Mouse (Mus musculus) layer of hippocampus, adult 9-10 months (tissue): ENCODE measurements around the gene Trim65.

Experiments
- DNase-seq: peaks from one replicate; pipeline ENCODE4 v3.0.0; 2022; ENCODE audit warnings: low spot score

Trim65 gene

DNA sequence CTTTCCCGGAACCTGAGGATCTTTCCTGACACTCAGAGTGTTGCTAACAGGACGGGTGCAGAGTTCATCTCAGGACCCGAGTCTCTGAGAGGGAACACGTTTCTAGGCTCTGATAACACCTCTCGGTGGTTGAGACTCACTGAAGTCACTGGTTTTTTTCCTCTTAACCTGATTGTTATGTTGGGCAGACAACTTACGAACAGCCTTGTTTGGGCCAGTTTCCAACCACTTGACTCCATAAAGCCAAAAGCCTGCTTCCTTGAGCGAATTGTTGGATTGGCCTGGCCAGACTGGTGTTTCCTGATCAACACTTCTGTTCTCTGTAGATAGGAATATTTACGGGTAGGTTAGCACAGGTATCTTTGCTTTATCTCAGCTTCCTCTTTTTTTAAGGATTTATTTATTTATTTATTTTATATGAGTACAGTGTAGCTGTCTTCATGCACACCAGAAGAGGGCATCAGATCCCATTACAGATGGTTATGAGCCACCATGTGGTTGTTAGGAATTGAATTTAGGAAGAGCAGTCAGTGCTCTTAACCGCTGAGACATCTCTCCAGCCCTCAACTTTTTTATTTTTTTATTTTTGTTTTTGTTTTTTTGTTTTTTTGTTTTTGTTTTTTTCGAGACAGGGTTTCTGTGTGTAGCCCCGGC is 42.1 kb downstream of the Trim65 start:
- no peak for DNase-seq

DNA sequence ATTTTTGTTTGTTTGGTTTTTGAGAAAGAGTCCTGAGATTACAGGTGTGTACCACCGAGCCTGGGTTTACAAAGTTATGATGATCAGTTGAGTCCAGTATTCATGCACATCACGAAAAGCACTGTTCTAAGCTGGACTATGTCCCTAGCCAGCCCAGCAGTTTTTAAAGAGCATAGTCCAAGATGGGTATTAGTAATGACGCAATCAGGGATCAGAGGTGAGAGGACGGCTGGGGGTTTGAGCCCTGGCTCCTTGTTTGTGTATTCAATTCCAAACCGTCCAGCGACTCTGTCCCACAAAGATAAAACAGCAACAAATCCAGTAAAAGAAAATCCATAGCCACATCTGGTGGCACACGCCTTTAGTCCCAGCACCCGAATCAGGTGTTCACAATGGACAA is 42.7 kb downstream of the Trim65 start:
- DNase-seq, result no peak

DNA sequence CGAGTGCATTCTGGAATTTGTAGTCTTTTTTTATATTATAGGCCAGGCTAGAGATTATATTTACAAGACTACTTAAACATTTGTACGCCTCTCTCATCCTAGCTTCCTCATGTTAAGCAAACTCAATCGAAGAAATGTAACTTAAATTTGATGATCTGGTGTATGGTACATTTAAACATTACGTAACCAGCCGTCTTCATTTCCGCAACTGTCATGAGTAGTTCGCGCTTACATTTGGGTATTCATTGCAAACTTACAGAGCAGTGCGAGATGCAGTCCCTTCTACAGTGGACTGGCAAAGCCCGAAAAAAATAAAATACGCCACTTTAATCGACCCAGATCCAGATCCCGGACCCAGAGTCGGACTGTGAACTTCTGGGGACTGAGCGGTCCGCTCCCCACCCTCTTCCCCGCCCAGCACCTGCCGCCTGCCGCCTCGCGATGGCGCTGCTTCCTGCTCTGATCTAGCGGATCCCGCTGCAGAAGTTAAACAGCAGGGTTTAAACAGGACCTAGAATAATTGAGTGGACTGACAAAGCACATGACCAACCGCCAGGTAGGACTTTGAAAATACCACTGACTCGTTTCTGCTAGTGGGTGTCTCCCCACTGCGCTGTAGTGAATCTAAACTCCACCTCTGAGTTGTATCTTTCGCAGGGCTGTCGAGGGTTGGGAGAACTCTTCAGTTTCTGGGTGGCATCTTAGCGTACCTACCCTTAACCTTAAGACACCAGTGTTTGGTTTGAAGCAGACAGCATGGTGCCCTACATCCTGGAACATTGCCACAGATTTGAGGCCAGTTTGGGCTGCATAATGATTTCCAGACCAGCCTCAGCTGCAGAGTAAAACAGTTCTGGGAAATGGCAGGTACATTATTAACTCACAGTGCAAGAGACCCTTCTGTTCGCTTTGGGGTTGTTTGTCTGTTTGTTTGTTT is 43.5 kb downstream of the Trim65 start:
- no peak for DNase-seq

DNA sequence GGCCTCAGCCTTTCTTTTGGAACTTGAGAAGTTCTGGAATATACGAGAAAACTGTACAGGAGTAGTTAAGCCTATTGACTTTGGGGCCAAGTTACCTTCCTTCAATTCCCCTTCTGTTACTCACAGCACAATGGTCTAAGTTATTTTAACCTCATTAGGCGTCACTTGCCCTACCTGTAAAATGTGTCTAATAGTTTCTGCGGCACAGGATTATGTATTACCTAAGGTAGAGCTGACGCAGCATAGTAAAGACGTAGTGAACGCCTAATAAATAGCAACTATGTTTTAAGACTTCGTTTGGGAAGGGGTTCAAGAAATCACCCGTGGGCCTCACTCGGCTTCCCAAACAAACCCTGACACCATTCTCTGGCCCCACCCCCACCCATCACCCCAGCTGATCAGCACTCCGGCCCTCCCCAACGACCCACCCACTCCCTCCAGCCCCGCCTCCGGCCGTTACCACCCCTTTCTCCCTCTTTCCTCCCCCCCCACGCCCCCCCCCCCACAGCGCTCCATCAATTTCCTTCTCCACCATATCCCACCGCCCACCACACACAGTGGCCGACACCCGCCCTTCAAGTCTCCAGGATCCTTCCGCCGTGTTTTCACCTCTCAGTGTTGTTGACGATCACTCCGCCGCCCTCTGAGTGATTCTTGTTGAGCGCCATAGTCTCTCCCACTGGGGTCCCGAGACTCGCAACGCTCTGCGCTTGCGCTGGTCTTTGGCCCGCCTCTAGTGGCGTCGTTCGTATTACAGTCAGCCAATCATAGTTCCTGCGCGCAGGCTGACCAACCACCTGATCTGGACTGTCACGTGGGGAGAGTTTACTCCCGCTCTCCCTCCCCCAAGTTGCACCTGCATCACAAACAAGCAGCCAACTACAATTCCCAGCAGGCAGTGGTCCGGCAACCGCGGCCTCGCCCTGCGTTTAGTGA is 44.4 kb downstream of the Trim65 start, which contains the start of gene Wbp2:
Gene Wbp2 (minus strand): TSS at position 738 of the 936 bp plus-strand sequence.
- DNase-seq, result peak; percentile 99

DNA sequence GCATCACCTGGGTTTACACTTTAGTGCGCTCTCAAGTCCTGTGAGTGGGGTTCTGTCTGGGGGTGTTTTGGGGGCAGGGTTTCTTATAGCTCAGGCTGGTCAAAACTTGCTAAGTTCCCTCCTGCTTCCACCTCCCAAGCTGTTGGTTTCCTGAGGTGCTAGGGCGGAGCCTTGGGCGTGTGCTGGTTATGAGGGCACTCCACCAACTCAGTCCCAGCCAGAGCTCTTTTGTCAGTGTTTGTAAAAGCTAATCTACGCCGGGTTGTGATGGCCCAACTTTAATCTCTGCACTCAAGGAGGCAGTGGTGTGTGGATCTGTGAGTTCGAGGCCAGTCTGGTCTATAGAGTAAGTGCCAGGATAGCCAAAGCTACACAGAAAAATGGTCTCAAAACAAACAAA is 46.8 kb downstream of the Trim65 start:
- DNase-seq, result no peak

DNA sequence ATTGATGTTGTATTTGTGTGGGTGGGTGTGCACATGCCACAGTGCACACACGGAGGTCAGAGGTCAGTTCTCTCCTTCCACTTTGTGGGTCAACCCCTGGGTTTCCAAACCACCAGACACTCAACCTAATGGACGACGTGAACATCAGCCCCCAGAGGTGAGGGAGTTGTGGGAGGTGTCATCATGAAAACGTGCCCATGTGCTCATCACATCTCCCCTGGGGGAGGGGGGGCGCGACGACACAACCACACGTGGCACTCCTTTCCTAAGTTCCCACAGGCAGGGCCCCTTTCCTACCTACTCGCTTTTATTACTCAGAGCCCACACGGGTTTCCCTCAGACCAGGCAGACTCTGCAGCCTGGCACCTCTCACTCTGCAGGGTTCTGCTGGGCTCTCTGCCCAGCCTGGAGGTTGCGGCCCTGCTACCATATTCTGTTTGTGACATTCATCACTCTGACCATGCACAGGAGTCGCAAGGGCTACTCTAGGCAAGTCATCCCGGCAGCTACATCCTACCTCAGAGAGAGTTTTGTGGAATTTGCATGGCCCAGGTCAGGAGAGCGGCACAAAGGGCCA is 47.7 kb downstream of the Trim65 start:
- no peak for DNase-seq

DNA sequence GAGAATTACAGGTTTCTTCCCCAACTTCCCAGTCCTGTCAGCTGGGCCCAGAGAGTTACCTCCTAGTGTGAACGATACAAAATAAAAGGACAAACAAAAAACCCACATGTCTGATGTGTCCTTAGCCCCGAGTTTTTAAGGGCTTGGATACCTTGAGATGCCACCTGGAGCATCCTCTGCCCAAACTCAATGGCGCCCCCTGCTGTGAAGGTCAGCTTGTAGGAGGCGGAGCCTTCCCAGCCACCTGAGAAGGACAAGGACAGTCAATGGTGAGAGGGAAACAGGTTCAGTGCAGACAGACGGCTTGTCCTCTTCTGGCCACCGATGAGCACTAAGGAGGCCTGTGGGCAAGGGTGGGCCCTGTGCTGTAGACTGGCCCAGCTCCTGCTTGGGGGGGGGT is 49.8 kb downstream of the Trim65 start:
- DNase-seq, result no peak

DNA sequence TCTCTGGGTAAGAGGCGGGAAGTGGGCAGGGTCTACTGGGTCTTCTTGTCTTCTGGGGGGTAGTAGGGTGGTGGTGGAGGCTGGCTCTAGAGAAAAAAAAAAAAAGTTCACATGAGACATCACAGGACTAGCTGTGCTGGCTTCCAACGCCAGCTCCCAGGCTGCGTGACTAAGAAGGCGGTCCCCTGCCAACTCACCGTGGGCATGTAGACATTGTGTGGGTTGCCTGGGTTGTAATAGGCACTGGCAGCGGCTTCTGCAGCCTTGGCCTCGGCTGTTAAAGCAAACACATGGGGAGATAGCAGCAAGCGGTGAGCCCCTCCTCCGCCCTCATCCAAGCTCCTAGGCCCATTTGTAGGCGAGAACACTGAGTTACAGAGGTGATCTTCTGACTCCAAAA is 51.4 kb downstream of the Trim65 start:
- DNase-seq, result peak; percentile 61

DNA sequence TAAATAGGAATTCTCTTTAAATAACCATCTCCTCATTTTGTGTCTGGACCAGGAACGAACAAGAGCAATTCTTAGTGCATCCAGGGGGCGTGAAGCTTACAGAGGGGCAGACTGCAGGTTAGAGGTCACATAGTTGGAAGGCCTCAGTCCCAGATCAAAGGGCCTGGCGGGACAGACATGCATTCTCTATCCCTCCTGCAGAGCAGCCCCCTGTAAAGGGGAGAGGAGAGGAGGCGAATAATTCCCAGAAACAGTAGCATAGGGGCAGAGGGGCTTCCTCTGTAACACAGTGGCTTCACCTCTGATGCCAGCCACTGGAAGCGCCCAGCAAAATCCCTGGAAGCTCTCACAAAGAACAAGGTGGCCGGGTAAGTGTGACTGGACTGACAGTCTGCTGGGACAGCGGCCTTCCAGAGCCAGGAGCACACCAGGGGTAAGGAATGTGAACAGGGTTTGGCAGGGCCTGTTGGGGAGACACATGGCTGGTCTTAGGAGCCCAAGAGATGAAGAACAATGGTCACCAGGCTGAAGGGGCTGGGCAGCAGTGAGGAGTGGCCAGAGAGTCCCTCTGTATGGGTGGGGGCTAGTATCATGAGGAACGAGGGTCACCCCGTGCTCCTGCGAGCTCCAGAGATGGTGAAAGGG is 52.1 kb downstream of the Trim65 start:
- DNase-seq, result no peak

DNA sequence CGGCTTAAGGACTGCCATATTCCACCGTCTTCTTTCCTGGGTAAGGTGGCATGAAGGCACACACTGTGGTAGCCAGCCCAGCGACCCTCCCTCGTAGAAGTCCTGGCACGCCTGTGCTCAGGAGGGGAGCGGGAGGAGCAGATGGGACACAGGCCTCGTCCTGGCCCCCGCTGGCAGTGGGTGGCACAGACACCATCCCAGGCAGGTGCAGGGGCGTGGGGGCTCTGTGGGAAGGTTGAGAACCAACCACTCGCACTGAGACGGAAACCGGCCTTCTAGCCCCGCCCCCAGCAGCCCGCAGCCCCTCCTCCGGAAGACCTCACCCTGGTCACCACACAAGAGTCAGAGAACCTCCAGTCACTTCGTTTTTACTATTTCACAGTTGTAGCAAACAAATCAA is 52.7 kb downstream of the Trim65 start:
- DNase-seq, result no peak

DNA sequence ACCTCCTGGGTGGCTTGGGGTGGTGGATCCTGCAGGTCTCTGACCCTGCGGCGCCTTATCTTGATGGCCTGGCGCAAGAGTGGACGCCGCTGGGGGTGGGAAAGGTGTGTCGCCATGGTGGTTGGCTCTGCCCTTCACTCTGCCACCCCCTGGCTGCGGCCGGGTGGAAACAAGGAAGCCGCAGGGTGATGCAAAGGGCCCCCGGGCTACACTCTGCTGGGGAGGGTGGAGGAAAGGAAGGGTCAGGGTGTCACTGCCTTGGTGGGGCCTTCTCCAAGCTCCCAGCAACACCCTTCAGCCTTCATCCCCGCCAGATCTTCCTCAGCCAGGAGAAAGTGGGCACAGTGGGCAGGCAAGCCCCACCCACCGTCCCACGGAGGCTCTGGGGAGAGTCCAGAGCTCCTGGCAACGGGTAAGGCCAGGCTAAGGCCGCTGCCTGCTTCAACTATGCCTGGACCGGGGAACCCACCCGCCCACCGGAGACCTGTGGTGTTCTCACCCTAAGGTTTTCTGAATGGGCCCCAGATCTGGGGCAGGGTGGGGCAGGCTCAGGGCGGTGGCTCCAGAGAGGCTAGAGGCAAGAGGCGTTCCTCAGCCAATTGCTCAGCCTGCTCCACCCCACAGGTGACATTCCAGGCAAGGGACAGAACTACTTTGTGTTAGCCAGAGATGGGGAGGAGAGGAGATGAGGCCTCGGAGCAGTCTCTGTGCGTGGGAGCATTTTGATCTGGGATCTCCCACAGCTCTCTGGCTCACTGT is 53.3 kb downstream of the Trim65 start, which contains the start of gene Unc13d:
Gene Unc13d (minus strand): TSS at position 516 of the 759 bp plus-strand sequence.
- DNase-seq, result no peak

DNA sequence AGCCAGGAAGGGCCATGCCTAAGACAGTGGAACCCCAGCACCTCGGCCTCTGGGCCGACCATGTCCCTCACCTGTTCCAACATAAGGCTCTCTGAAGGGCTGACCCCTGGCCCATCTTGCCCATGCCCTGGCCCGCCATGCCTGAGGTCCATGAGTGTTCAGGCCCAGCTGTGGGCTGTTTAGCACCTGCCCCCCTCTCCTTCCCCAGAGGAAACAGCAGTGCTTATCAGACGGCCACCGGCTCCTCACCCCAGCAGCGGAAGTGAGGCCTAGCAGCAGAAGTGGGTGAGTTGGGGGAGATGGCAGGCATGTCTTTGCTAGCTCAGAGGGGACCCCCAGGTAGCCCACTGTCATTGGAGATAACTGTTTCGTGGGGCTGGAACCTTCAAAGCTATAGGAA is 54.1 kb downstream of the Trim65 start:
- no peak for DNase-seq

DNA sequence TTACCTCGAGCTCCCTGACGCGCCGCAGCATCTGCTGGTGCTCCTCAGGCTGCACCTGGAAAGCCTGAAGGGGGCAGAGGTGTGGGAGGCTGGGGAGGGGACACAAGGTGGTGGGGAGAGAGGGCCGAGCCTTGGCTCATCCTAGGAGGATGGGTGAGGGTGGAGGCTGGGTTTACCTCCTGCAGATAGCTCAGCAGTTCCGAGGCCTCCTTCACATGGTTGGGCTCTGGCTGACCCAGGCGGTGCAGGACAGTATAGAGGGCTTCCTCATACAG is 54.7 kb downstream of the Trim65 start:
- DNase-seq, result no peak

DNA sequence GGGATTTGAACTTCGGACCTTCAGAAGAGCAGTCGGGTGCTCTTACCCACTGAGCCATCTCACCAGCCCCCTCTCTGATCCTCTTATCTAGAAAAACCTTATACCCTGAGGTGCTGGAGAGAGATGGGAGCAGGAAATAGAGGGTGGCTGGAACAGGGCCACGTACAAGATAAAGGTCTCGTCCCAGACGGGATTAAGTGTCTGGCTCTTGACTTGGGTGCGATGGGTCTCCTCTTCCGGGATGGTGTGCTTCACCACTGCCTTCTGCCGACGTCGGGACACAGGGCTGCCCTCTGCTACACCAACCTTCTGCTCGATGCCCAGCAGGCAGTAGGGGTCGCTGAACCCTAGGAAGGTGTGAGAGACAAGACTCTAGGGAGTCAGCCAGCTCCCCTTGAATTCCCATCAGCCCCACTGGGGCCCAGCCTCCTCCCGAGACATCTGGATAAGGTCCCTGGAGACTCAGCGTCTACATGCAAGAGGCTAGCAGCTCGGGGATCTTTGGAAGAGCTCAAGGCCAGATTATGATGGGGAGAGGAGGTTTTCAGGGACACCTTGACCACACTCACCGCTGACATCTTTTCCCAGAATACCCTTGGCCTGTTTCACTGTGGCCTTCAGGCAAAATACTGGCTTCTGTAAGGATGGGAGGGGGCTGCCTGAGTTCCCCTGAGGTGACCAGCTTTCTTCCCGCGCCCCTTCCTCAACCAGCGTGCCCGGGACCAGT is 55.2 kb downstream of the Trim65 start:
- no peak for DNase-seq

DNA sequence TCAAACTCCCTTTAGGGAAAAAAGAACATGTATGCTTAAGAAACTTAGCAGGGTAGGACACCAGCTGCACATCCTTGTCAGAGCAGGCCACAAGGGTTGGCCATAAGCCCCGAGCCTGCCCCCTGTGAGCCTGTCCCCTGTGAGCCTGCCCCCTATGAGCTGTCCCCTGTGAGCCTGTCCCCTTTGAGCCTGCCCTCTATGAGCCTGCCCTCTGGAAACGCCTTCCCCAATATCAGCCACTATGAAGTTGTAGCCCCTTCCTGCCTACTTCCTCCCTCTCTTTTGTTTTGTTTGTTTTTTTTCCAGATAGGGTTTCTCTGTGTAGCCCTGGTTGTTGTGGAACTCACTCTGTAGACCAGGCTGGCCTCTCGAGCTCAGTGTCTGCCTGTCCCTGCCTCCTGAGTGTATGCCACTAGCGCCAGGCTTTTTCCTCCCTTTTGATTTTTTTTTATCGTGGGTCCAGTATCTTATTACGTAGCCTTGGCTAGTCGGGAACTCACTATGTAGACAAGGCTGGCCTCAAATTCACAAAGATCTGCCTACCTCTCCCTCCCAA is 56.4 kb downstream of the Trim65 start:
- DNase-seq, result no peak

DNA sequence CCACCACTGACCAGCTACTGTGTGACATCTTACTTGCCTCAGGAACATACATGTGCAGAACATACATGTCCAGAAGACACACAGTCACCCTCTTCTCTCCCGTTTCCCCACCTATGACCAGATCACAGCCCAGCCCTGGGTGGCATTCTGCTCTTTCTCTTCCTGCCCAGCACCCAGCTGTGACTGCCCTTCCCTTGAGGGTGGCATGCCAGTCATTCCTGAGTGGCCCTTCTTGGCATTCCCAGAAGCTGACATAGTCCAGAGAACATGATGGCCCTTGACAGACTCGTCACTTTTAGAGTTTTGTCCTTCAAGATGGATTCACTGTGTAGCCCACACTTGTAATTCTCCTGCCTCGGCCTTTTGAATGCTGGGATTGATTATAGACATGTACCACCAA is 58.3 kb downstream of the Trim65 start:
- no peak for DNase-seq
